Mouse (Mus musculus) brain, adult 10 weeks (tissue): ENCODE data around the gene Eif2ak4. TPM values are rescaled to one million over a fixed set of nuclear protein-coding genes. Genes with fewer than 3 reads are reported as not detected.

Experiments used
- polyA plus RNA-seq: library from polyadenylated mRNA; stranded (reverse); fragments of 350-450 nt; fragmentation: Illumina TruSeq; extraction: RNeasy Lipid Tissue Mini Kit (QIAGEN cat#74804); gene quantifications from one replicate; pipeline ENCODE4 v1.2.3, GENCODE M21; 2015; ENCODE audit warnings: low read depth, low replicate concordance

Gene Eif2ak4
- 11.2 TPM for polyA plus RNA-seq

GRCm38 (mm10) chr2:118388341-118389335 lies at the start of gene Eif2ak4:
TSS of gene Eif2ak4 (plus strand) at chr2:118388618.

GRCm38 (mm10) chr2:118372901-118373571 lies 15.4 kb upstream of the Eif2ak4 start, which contains the start of gene Gpr176:
TSS of gene Gpr176 (minus strand) at chr2:118373419.

GRCm38 (mm10) chr2:118479550-118479909 lies 91.1 kb downstream of the Eif2ak4 start, which contains the start of gene Srp14:
TSS of gene Srp14 (minus strand) at chr2:118479711.

Other genes with a start within 250 kb of the Eif2ak4 start
- 0.80 TPM for gene Fsip1, start 131.7 kb upstream of the Eif2ak4 start, polyA plus RNA-seq
- gene Gpr176, start 15.2 kb upstream of the Eif2ak4 start, polyA plus RNA-seq = 6.6 TPM
- 260 TPM for gene Srp14, start 91.1 kb downstream of the Eif2ak4 start, polyA plus RNA-seq
- gene Bmf, start 161.1 kb downstream of the Eif2ak4 start, polyA plus RNA-seq = 4.3 TPM
- 1.3 TPM for gene Bub1b, start 209.6 kb downstream of the Eif2ak4 start, polyA plus RNA-seq